Mouse (Mus musculus): Measurements from ENCODE around the gene Creb1. TPM values are rescaled to one million over a fixed set of nuclear protein-coding genes. Genes with fewer than 3 reads are reported as not detected.

Creb1 gene
- total RNA-seq, 2 experiments from 2014 or later: 65.1 to 73.2 TPM

Other genes with a start within 250 kb of the Creb1 start
- 11.6 TPM in 2 replicates for gene Mettl21a, start 84.6 kb downstream of the Creb1 start, total RNA-seq (2014; fragmentation: Nextera tagmentation)
- 8.1 and 11.2 TPM in 2 replicates for gene Mettl21a, start 84.6 kb downstream of the Creb1 start, total RNA-seq (2017)
- gene Ccnyl1, start 157.8 kb downstream of the Creb1 start, total RNA-seq (2014; fragmentation: Nextera tagmentation): 7.6 and 7.8 TPM in 2 replicates
- 5.1 and 7.6 TPM in 2 replicates for gene Ccnyl1, start 157.8 kb downstream of the Creb1 start, total RNA-seq (2017)
- 1.2 and 1.6 TPM in 2 replicates for gene Fzd5, start 205.1 kb downstream of the Creb1 start, total RNA-seq (2014; fragmentation: Nextera tagmentation)
- 1.1 and 1.2 TPM in 2 replicates for gene Fzd5, start 205.1 kb downstream of the Creb1 start, total RNA-seq (2017)

All from granulocyte monocyte progenitor cell, adult 5-6 weeks (primary cell).